Mouse (Mus musculus) megakaryocyte, adult 5-6 weeks (primary cell): ENCODE measurements around the gene Agmat. TPM values are rescaled to one million over a fixed set of nuclear protein-coding genes. Genes with fewer than 3 reads are reported as not detected.
A peak's percentile ranks its signal among the peaks of the same experiment; 100 is the strongest.

Experiments used
- ATAC-seq: 2 replicates; pipeline ENCODE4 v1.8.0; 2016; ENCODE audit warnings: mild to moderate bottlenecking, inconsistent platforms; ENCODE audit not compliant: poor library complexity, severe bottlenecking
- total RNA-seq, 2 experiments: library from RNA; stranded (forward) in 1 of 2; stranded (reverse) in 1 of 2; fragments of 153-499, 151-499 nt in 1 of 2; fragments of 221-1000, 200-1000 nt in 1 of 2; gene quantifications; 2 replicates each; pipeline versions ENCODE4 v1.2.3 to v1.2.4; 2015 to 2017

Agmat gene
- total RNA-seq, 2 experiments from 2014 or later: not detected

- peak; percentile 96 for ATAC-seq
These were observed 11.8 kb upstream of the Agmat start for GRCm38 (mm10) chr4:141734446-141735205.

DNA sequence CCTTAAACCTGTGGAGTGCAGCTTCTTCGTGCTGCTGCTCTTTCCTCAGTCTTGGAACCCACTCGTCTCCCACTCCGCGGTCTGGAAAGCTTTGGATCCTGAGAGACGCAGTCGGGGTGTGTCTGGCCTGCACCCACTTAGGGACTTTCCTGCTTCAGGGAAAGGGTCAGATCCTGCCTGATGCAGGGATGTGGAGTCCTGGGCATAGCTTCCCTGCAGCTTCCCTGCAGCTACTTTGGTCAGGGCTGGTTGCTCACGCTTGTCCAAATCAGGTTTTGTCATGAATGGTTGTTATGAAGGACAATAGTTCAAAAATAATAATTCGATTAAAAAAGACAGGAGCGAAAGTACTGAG is 11.3 kb upstream of the Agmat start:
- ATAC-seq: no peak

GRCm38 (mm10) chr4:141736856-141737255 is 9.6 kb upstream of the Agmat start:
- ATAC-seq: peak; percentile 45

DNA sequence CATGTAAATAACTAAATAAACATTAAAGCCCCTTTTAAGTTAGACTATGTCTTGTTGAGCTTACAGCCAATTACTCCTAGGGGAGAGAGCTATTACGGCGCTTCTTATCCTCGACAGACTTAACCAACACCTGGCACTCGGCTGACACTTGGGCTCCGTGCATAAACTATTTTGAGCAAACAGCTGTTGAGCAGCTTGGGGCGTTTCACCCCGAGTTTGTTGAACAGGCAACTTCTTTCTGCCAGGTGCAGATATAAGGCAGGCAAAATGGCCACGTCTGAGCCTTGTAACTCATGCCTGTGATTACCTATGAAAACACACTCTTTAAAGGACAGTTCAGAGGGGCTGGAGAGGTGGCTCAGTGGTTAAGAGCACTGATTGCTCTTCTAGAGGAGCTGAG is 8.5 kb upstream of the Agmat start:
- ATAC-seq: no peak

- no peak for ATAC-seq
These were observed 4.6 kb upstream of the Agmat start for GRCm38 (mm10) chr4:141741856-141742255.

DNA sequence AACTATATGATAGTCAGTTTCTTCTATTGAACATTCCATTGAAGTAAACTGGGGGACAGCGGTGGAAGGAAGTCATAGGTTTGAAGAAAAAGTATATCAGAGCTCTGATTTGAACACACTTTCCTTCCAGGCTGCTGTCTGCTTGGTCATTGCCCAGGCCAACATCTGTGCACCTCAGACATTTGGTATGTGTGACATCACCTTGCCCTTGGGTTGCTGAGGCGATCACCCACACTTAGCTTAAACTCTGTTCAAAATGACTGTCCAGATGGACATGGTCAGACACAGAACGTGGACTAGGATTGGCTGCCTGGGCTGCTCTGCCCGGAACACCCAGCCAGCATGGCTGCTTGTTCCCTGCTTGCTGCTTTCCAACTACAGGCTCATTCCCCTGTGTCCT is 4.1 kb upstream of the Agmat start:
- ATAC-seq: no peak

DNA sequence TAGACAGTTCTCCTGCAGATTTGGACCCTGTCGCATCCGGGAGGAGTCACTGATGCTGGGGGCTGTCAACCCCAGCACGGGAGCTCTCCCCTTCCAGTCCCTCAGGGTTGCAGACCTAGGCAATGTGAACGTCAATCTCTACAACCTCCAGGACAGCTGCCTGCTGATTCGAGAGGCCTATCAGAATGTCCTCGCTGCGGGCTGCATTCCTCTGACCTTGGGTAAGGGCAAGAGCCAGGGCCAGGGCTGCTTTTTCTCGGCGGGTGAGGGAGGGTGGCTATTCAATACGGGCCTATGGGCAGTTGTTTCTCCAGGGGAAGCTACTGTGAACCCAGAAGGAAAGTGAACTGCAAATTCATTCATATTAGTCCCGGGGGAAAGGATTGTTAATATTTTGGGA is 3.1 kb downstream of the Agmat start:
- ATAC-seq: no peak

GRCm38 (mm10) chr4:141750826-141751225 is 4.4 kb downstream of the Agmat start:
- ATAC-seq: no peak

DNA sequence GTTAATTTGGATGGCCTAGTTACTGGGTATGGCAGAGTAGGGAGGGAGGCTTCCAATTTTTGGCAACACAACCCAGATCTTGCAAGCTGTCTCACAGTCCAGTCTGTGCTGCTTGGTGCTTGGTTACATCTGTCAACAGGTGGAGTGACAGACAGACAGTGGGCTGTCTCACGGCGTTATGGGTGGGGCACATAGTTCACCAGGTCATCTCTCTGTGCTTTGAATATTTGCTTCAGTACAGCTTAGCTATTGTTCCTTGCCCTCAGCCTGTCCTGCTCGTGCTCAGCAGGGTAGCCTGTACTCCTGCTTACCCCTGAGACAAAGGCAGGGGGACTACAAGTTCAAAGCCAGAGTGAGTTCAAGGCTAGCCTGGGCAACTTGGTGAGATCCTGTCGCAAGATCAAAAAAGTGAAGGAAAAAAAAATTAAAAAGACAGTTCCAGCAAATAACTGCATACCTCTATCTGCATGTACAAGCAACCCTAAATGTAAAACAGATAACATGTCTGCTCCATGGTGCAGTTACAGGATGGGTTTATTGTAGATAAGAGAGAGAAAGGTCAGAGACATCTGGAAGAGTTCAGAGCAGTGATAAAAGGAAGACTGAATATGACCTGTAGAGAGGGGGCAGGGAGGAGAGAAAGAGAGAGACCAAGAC is 5.1 kb downstream of the Agmat start:
- peak; percentile 54 for ATAC-seq

- ATAC-seq: peak; percentile 35; the same call in 1 of the 2 replicates
These were observed 5.6 kb downstream of the Agmat start for GRCm38 (mm10) chr4:141752076-141752421.

GRCm38 (mm10) chr4:141755375-141755930 is 9.0 kb downstream of the Agmat start:
- ATAC-seq: no peak

- no peak for ATAC-seq
These were observed 10.7 kb downstream of the Agmat start for GRCm38 (mm10) chr4:141757124-141757523.

GRCm38 (mm10) chr4:141758874-141759542 is 12.5 kb downstream of the Agmat start:
- no peak for ATAC-seq

GRCm38 (mm10) chr4:141760942-141761341 is 14.5 kb downstream of the Agmat start:
- ATAC-seq: no peak

- ATAC-seq: no peak
These were observed 15.7 kb downstream of the Agmat start for GRCm38 (mm10) chr4:141762102-141762598.

DNA sequence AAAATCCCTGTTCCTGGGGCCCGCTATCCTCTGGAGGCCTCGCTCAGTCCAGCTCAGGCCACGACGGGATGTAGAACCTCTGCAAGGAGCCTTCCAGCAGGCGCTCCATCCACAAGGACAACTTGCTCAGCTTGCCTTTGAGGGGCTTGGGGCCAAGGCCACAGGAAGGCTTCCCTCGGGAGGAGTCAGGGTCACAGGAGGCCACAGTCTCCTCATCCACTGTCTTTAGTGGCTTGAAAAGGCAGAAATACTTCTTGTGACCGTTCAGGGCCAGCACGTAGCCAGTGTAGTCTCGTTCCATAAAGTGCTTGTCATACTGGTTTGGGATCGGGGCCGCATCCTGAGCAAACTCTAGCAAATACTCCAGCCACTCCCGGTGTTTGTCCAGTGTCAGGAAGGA is 17.0 kb downstream of the Agmat start:
- ATAC-seq: no peak

DNA sequence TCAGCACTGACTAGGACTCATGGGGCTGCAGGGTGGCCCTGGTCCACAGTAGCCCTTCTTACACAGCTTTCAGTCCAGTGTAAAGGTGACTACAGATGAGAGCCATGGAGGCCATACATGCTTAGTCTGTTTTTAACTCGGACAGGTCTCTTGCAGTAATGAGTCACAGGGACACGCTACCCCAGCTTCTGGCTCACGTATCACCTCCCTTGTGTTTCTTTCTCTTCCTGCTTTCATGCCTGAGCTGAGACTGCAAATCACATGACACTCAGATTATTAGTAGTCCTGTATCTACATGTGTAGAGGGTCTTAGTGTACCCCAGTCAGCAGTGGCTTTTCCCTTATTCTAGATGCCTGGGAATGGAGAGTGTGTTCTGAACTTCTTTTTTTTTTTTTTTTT is 18.5 kb downstream of the Agmat start:
- ATAC-seq: no peak

- ATAC-seq: peak; percentile 82
These were observed 19.8 kb downstream of the Agmat start for GRCm38 (mm10) chr4:141766316-141766667.

- ATAC-seq: no peak
These were observed 20.3 kb downstream of the Agmat start for GRCm38 (mm10) chr4:141766668-141767352.

DNA sequence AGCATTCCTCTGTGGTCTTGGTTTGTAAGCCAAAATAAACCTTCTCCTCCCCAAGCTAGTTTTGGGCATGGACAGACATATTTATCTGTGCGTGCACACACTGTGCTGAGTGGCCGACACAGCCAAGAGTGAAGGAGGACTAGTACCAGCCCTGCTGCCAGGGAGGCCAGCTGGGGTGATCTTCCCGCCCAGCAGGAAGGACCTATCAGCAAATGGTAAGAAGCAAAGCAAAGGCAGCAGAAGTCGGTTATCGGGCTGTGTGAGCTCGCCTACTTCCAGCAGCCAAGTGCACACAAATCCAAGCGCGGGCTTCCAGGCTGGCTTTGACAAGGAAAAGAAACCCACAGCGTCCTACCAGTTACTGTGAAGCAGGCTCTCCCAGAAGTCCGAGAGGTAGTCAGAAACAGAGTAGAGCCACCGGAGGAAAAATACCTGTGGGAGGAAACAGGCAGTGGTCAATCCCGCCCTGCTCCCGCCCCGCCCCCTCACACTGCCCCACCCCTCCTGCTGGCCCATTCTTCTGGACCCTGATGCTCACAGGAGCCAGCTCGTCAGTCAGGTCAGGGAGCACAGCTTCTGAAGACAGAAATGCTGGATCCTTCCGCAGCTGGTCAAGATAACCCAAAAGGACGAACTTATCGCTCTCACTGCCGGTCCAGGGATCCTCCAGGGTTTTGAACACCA is 21.0 kb downstream of the Agmat start:
- ATAC-seq: no peak
